ENCODE assay signal across 8 mouse cellular contexts in genomic region chr7:3706343-3706934, GRCm38 (mm10). TPM values are rescaled to one million over a fixed set of nuclear protein-coding genes. Genes with fewer than 3 reads are reported as not detected.
A peak's percentile ranks its signal among the peaks of the same experiment; 100 is the strongest.
DNase-seq lines count a peak whose midpoint lies in the region; ATAC-seq lines count a peak whose summit lies in the region.

No protein-coding gene starts in this region.

- H3K36me3 ChIP-seq in hindbrain, embryonic 13.5 days: peaks cover 22% of the 10 kb centered on the region
- peaks cover 9% of the 10 kb centered on the region; the same call in 1 of the 2 replicates for H3K36me3 ChIP-seq in midbrain, embryonic 11.5 days (ENCODE audit: control insufficient read depth, insufficient read depth, low read length)

- H3K4me3 ChIP-seq in hindbrain, embryonic 13.5 days: peak overlapping the region; percentile 67
- peak overlapping the region; percentile 90 for H3K4me3 ChIP-seq in midbrain, embryonic 11.5 days (ENCODE audit: low read depth, low read length)

- WGBS in hindbrain, embryonic 13.5 days: 57% methylated on average over 11 of the region's 11 CpGs
- 63% methylated on average over 11 of the region's 11 CpGs for WGBS in midbrain, embryonic 11.5 days

- no peak for ATAC-seq in hindbrain, embryonic 13.5 days (ENCODE audit: low FRiP score)
- ATAC-seq in midbrain, embryonic 11.5 days (ENCODE audit: low FRiP score): no peak

- H3K4me1 ChIP-seq in hindbrain, embryonic 13.5 days (replicated peaks): peaks cover 22% of the 10 kb centered on the region
- peaks cover 10% of the 10 kb centered on the region for H3K4me1 ChIP-seq in midbrain, embryonic 11.5 days (ENCODE audit: control insufficient read depth, insufficient read depth, low read length)

- H3K4me2 ChIP-seq in hindbrain, embryonic 13.5 days: peak overlapping the region; percentile 84
- H3K4me2 ChIP-seq in midbrain, embryonic 11.5 days: peak overlapping the region; percentile 96

- H3K27ac ChIP-seq in hindbrain, embryonic 13.5 days: no peak overlapping the region
- no peak overlapping the region for H3K27ac ChIP-seq in midbrain, embryonic 11.5 days (ENCODE audit: low read depth, low read length)

- DNase-seq in embryo, embryonic 10 days (ENCODE audit: low spot score): peak; percentile 8
- no peak for DNase-seq in embryo, embryonic 11 days
- DNase-seq in ZHBTc4 (ENCODE audit: low read depth, low spot score): peak; percentile 49
- no peak for DNase-seq in midbrain, embryonic 11.5 days (ENCODE audit: low spot score, missing footprints)
- no peak for DNase-seq in right cerebral cortex, adult 2 months (ENCODE audit: low spot score in 2 of 2)
- DNase-seq in frontal cortex, postnatal 10 days (ENCODE audit: low spot score in 2 of 2): no peak
- no peak for DNase-seq in thymus, adult 18-20 months

- no peaks in the 10 kb centered on the region for H3K9me3 ChIP-seq in hindbrain, embryonic 13.5 days
- no peaks in the 10 kb centered on the region for H3K9me3 ChIP-seq in midbrain, embryonic 11.5 days (ENCODE audit: control insufficient read depth, low read length)

- no peaks in the 10 kb centered on the region for H3K27me3 ChIP-seq in hindbrain, embryonic 13.5 days
- no peaks in the 10 kb centered on the region for H3K27me3 ChIP-seq in midbrain, embryonic 11.5 days (ENCODE audit: control insufficient read depth, insufficient read depth, low read length)

- H3K9ac ChIP-seq in hindbrain, embryonic 13.5 days: peak overlapping the region; percentile 82
- peak overlapping the region; percentile 84; the same call in 1 of the 2 replicates for H3K9ac ChIP-seq in midbrain, embryonic 11.5 days (ENCODE audit: low read length)

RNA-seq across cellular contexts. Expression of gene Rps9, which starts 2.6 kb away (rescaled TPM):
- polyA plus RNA-seq in hindbrain, embryonic 13.5 days (2015; fragmentation: Nextera tagmentation; extraction: Ambion mirVana): 948 and 980 TPM in 2 replicates
- polyA plus RNA-seq in midbrain, embryonic 11.5 days (2014; fragmentation: Nextera tagmentation; extraction: Ambion mirVana): 1,245 and 1,271 TPM in 2 replicates

RNA-seq across cellular contexts. Expression of gene Mboat7, which starts 13.1 kb away (rescaled TPM):
- 64.3 and 69.0 TPM in 2 replicates for polyA plus RNA-seq in hindbrain, embryonic 13.5 days (2015; fragmentation: Nextera tagmentation; extraction: Ambion mirVana)
- 21.7 and 23.8 TPM in 2 replicates for polyA plus RNA-seq in midbrain, embryonic 11.5 days (2014; fragmentation: Nextera tagmentation; extraction: Ambion mirVana)

RNA-seq across cellular contexts. Expression of gene Pirb, which starts 13.8 kb away (rescaled TPM):
- 0.25 and 0.32 TPM in 2 replicates for polyA plus RNA-seq in hindbrain, embryonic 13.5 days (2015; fragmentation: Nextera tagmentation; extraction: Ambion mirVana)
- polyA plus RNA-seq in midbrain, embryonic 11.5 days (2014; fragmentation: Nextera tagmentation; extraction: Ambion mirVana): 0.14 and 0.19 TPM in 2 replicates

RNA-seq across cellular contexts. Expression of gene Tsen34, which starts 13.8 kb away (rescaled TPM):
- 233 and 242 TPM in 2 replicates for polyA plus RNA-seq in hindbrain, embryonic 13.5 days (2015; fragmentation: Nextera tagmentation; extraction: Ambion mirVana)
- polyA plus RNA-seq in midbrain, embryonic 11.5 days (2014; fragmentation: Nextera tagmentation; extraction: Ambion mirVana): 199 and 222 TPM in 2 replicates

RNA-seq across cellular contexts. Expression of gene Tmc4, which starts 29.1 kb away (rescaled TPM):
- polyA plus RNA-seq in hindbrain, embryonic 13.5 days (2015; fragmentation: Nextera tagmentation; extraction: Ambion mirVana): 4.7 and 5.8 TPM in 2 replicates
- 2.4 and 2.5 TPM in 2 replicates for polyA plus RNA-seq in midbrain, embryonic 11.5 days (2014; fragmentation: Nextera tagmentation; extraction: Ambion mirVana)

Comparison
In these comparisons a context has a peak if more than half of its experiments do, and no peak if none do; other contexts are left out.
1. DNase-seq: peak in embryo, embryonic 10 days (single experiment) and ZHBTc4 (single experiment); none in embryo, embryonic 11 days (single experiment), midbrain, embryonic 11.5 days (single experiment), right cerebral cortex, adult 2 months (0 of 2), frontal cortex, postnatal 10 days (0 of 2) and thymus, adult 18-20 months (0 of 2).